Mouse (Mus musculus): Measurements from ENCODE around the gene Tada2b. TPM values are rescaled to one million over a fixed set of nuclear protein-coding genes. Genes with fewer than 3 reads are reported as not detected.

Gene Tada2b
- polyA plus RNA-seq, 1 experiment from 2014 or later = 1.9 TPM

GRCm38 (mm10) chr5:36478540-36479420 lies 5.3 kb downstream of the Tada2b start:
- no peak for ATAC-seq
- Histone ChIP-seq H3K27me3 (replicated peaks) (no peaks in the 10 kb centered on the region), H3K4me3 (replicated peaks) (no peak overlapping the region), H3K4me1 (replicated peaks) (peaks cover 18% of the 10 kb centered on the region), H3K9me3 (no peaks in the 10 kb centered on the region), H3K27ac (no peak overlapping the region), H3K36me3 (peaks cover 10% of the 10 kb centered on the region; the same call in 1 of the 2 replicates), H3K4me2 (replicated peaks) (no peak overlapping the region), H3K9ac (no peak overlapping the region)
- WGBS = 89% methylated on average over 6 of the region's 6 CpGs

- Histone ChIP-seq H3K4me3 (replicated peaks) (no peak overlapping the region), H3K36me3 (peaks cover 19% of the 10 kb centered on the region), H3K4me1 (replicated peaks) (peaks cover 8% of the 10 kb centered on the region), H3K27me3 (replicated peaks) (no peaks in the 10 kb centered on the region), H3K9me3 (no peaks in the 10 kb centered on the region), H3K4me2 (replicated peaks) (no peak overlapping the region), H3K9ac (no peak overlapping the region), H3K27ac (no peak overlapping the region)
- WGBS = 83% methylated on average over 3 of the region's 3 CpGs
- ATAC-seq = no peak
Measured at GRCm38 (mm10) chr5:36477486-36477885, 6.6 kb downstream of the Tada2b start.

- Histone ChIP-seq H3K4me1 (replicated peaks) (no peaks in the 10 kb centered on the region), H3K4me2 (replicated peaks) (no peak overlapping the region), H3K36me3 (peaks cover 47% of the 10 kb centered on the region), H3K4me3 (replicated peaks) (no peak overlapping the region), H3K9me3 (no peaks in the 10 kb centered on the region), H3K27me3 (replicated peaks) (no peaks in the 10 kb centered on the region), H3K27ac (no peak overlapping the region), H3K9ac (no peak overlapping the region)
- 91% methylated on average over 5 of the region's 5 CpGs for WGBS
- ATAC-seq = peak; percentile 71
Measured at GRCm38 (mm10) chr5:36474283-36474682, 9.8 kb downstream of the Tada2b start.

GRCm38 (mm10) chr5:36472876-36473655 lies 11.0 kb downstream of the Tada2b start:
- no peak overlapping the region for H3K9ac ChIP-seq
- no peak overlapping the region for H3K27ac ChIP-seq
- peaks cover 51% of the 10 kb centered on the region for H3K36me3 ChIP-seq
- no peaks in the 10 kb centered on the region for H3K4me1 ChIP-seq (replicated peaks)
- no peak overlapping the region for H3K4me2 ChIP-seq (replicated peaks)
- no peak for ATAC-seq
- WGBS = 87% methylated on average over 4 of the region's 4 CpGs
- H3K4me3 ChIP-seq (replicated peaks) = no peak overlapping the region
- no peaks in the 10 kb centered on the region for H3K27me3 ChIP-seq (replicated peaks)
- H3K9me3 ChIP-seq = no peaks in the 10 kb centered on the region

- peaks cover 2% of the 10 kb centered on the region; the same call in 1 of the 2 replicates for H3K4me1 ChIP-seq (replicated peaks)
- H3K9me3 ChIP-seq = no peaks in the 10 kb centered on the region
- no peak overlapping the region for H3K9ac ChIP-seq
- no peak for ATAC-seq
- H3K36me3 ChIP-seq = peaks cover 48% of the 10 kb centered on the region
- H3K27ac ChIP-seq = no peak overlapping the region
- H3K27me3 ChIP-seq (replicated peaks) = no peaks in the 10 kb centered on the region
- no peak overlapping the region for H3K4me3 ChIP-seq (replicated peaks)
- H3K4me2 ChIP-seq (replicated peaks) = no peak overlapping the region
- 95% methylated on average over 8 of the region's 8 CpGs for WGBS
Measured at GRCm38 (mm10) chr5:36471206-36471605, 12.9 kb downstream of the Tada2b start.

- H3K4me3 ChIP-seq (replicated peaks) = peak overlapping the region; percentile 82
- peak overlapping the region; percentile 77 for H3K9ac ChIP-seq
- ATAC-seq = no peak
- no peaks in the 10 kb centered on the region for H3K27me3 ChIP-seq (replicated peaks)
- no peaks in the 10 kb centered on the region for H3K9me3 ChIP-seq
- peaks cover 20% of the 10 kb centered on the region for H3K36me3 ChIP-seq
- peaks cover 8% of the 10 kb centered on the region; the same call in 1 of the 2 replicates for H3K4me1 ChIP-seq (replicated peaks)
- 20% methylated on average over 8 of the region's 8 CpGs for WGBS
- peak overlapping the region; percentile 83 for H3K4me2 ChIP-seq (replicated peaks)
- no peak overlapping the region for H3K27ac ChIP-seq
Measured at GRCm38 (mm10) chr5:36465889-36466288, 18.2 kb downstream of the Tada2b start.

GRCm38 (mm10) chr5:36464709-36465661 lies 19.1 kb downstream of the Tada2b start, which contains the start of gene Grpel1:
Gene Grpel1 (plus strand): TSS chr5:36464998.
- Histone ChIP-seq H3K27ac (peak within 1 kb of the TSS; percentile 71; the same call in 1 of the 2 replicates), H3K9me3 (no peaks in the 10 kb centered on the region), H3K27me3 (replicated peaks) (no peaks in the 10 kb centered on the region), H3K36me3 (peaks cover 11% of the 10 kb centered on the region), H3K9ac (peak within 1 kb of the TSS; percentile 77), H3K4me3 (replicated peaks) (peak within 1 kb of the TSS; percentile 82), H3K4me2 (replicated peaks) (peak within 1 kb of the TSS; percentile 83), H3K4me1 (replicated peaks) (peaks cover 8% of the 10 kb centered on the region; the same call in 1 of the 2 replicates)
- ATAC-seq = peak; percentile 98
- under 1% methylated on average over 68 of the region's 68 CpGs for WGBS

GRCm38 (mm10) chr5:36463391-36463790 lies 20.7 kb downstream of the Tada2b start:
- Histone ChIP-seq H3K27ac (no peak overlapping the region), H3K4me1 (replicated peaks) (peaks cover 8% of the 10 kb centered on the region; the same call in 1 of the 2 replicates), H3K36me3 (no peaks in the 10 kb centered on the region), H3K4me2 (replicated peaks) (no peak overlapping the region), H3K9me3 (no peaks in the 10 kb centered on the region), H3K27me3 (replicated peaks) (no peaks in the 10 kb centered on the region), H3K9ac (no peak overlapping the region), H3K4me3 (replicated peaks) (no peak overlapping the region)
- ATAC-seq = no peak
- 66% methylated on average over 5 of the region's 5 CpGs for WGBS

- 12% methylated on average over 7 of the region's 7 CpGs for WGBS
- Histone ChIP-seq H3K4me3 (replicated peaks) (no peak overlapping the region), H3K4me1 (replicated peaks) (peaks cover 8% of the 10 kb centered on the region; the same call in 1 of the 2 replicates), H3K9ac (no peak overlapping the region), H3K27ac (no peak overlapping the region), H3K36me3 (no peaks in the 10 kb centered on the region), H3K9me3 (no peaks in the 10 kb centered on the region), H3K4me2 (replicated peaks) (no peak overlapping the region), H3K27me3 (replicated peaks) (no peaks in the 10 kb centered on the region)
- ATAC-seq = no peak
Measured at GRCm38 (mm10) chr5:36462810-36463209, 21.3 kb downstream of the Tada2b start.

GRCm38 (mm10) chr5:36461231-36461630 lies 22.9 kb downstream of the Tada2b start:
- whole genome bisulfite sequencing = 54% methylated on average over 2 of the region's 2 CpGs
- peaks cover 6% of the 10 kb centered on the region; the same call in 1 of the 2 replicates for H3K4me1 ChIP-seq (replicated peaks)
- no peaks in the 10 kb centered on the region for H3K9me3 ChIP-seq
- no peaks in the 10 kb centered on the region for H3K27me3 ChIP-seq (replicated peaks)
- no peaks in the 10 kb centered on the region for H3K36me3 ChIP-seq
- no peak for ATAC-seq
- no peak overlapping the region for H3K4me3 ChIP-seq (replicated peaks)
- H3K4me2 ChIP-seq (replicated peaks) = no peak overlapping the region
- H3K9ac ChIP-seq = no peak overlapping the region
- H3K27ac ChIP-seq = no peak overlapping the region

GRCm38 (mm10) chr5:36460712-36461111 lies 23.4 kb downstream of the Tada2b start:
- ATAC-seq = no peak
- H3K36me3 ChIP-seq = no peaks in the 10 kb centered on the region
- H3K9ac ChIP-seq = no peak overlapping the region
- H3K4me2 ChIP-seq (replicated peaks) = no peak overlapping the region
- H3K4me3 ChIP-seq (replicated peaks) = no peak overlapping the region
- 0 out of 2 replicates have a peak, but pooled peaks cover 2% of the 10 kb centered on the region for H3K4me1 ChIP-seq (replicated peaks)
- no peaks in the 10 kb centered on the region for H3K9me3 ChIP-seq
- no peak overlapping the region for H3K27ac ChIP-seq
- 96% methylated on average over 2 of the region's 2 CpGs for WGBS
- no peaks in the 10 kb centered on the region for H3K27me3 ChIP-seq (replicated peaks)
